Mouse (Mus musculus) megakaryocyte, embryonic 14.5 days (primary cell): ENCODE data around the gene Rapgef5.

Source experiments
- FLI1 ChIP-seq: IDR thresholded peaks from 2 replicates; pipeline ENCODE4 v1.6.1; 2012; ENCODE audit warnings: low read length, inconsistent platforms, mixed read lengths
- GATA1 ChIP-seq: IDR thresholded peaks from 3 replicates; pipeline ENCODE4 v1.6.1; 2012; ENCODE audit warnings: mixed read lengths, low read length, inconsistent platforms, borderline replicate concordance

- TF ChIP-seq GATA1 (no peak), FLI1 (no peak)
Measured at GRCm38 (mm10) chr12:117736928-117737327, 220.6 kb downstream of the Rapgef5 start.
